In the genomic region with DNA sequence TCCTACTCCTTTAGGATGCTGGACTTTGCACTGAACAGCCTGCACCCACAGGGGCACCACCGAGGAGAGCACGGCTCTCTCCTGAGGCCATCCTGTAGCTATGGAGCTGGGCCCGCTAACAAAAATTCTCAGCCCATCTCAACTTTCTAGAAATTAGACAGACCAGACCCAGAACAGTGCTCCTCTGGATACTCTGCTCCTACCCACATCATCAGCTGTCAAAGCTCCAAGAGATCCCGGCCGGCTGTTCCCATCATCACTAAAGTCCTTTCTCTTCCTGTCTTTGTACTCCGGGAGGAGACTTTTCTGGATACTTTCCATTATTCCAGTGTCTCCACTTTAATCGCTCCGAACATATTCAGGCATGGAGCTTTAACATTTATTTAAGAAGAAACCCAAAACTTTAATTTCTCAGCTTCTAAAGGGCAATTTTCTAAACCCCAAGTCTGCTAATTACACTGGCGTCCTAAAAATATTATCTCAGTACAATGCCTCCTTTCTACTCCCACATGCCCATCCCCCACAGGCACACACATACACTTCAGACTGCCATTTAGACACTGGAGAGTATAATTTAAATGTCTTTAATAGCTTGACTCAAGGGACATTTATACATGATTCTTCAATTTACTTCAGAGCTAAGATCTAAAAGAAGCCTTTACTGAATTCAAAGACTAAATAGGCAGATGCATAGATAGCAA, we compare ENCODE assay signal across 8 mouse cellular contexts. TPM values are rescaled to one million over a fixed set of nuclear protein-coding genes. Genes with fewer than 3 reads are reported as not detected.
DNase-seq lines count a peak whose midpoint lies in the region; ATAC-seq lines count a peak whose summit lies in the region.

No protein-coding gene starts in this region.

- no peak overlapping the region for H3K27ac ChIP-seq in neural tube, embryonic 11.5 days (ENCODE audit: low read depth, low read length)
- H3K27ac ChIP-seq in neural tube, embryonic 15.5 days (replicated peaks), result no peak overlapping the region
- 0 out of 2 replicates have a peak overlapping the region, but pooled peaks have one; percentile 23 for H3K27ac ChIP-seq in hindbrain, embryonic 16.5 days (ENCODE audit: low read depth, low read length)
- H3K27ac ChIP-seq in stomach, embryonic 14.5 days (ENCODE audit: low read length), result peak overlapping the region; percentile 83

- no peak overlapping the region for H3K4me3 ChIP-seq in neural tube, embryonic 11.5 days (ENCODE audit: low read depth, low read length)
- no peak overlapping the region for H3K4me3 ChIP-seq in neural tube, embryonic 15.5 days (replicated peaks)
- H3K4me3 ChIP-seq in hindbrain, embryonic 16.5 days (ENCODE audit: low read length), result no peak overlapping the region
- no peak overlapping the region for H3K4me3 ChIP-seq in stomach, embryonic 14.5 days (ENCODE audit: low read depth, low read length)

- H3K4me1 ChIP-seq in neural tube, embryonic 11.5 days (ENCODE audit: control insufficient read depth, insufficient read depth, low read length), result peaks cover 18% of the 10 kb centered on the region
- H3K4me1 ChIP-seq in neural tube, embryonic 15.5 days, result peaks cover 27% of the 10 kb centered on the region
- H3K4me1 ChIP-seq in hindbrain, embryonic 16.5 days (ENCODE audit: control insufficient read depth, insufficient read depth, low read depth, low read length), result peaks cover 10% of the 10 kb centered on the region
- peaks cover 42% of the 10 kb centered on the region for H3K4me1 ChIP-seq in stomach, embryonic 14.5 days (ENCODE audit: control insufficient read depth, insufficient read depth, low read length)

- H3K36me3 ChIP-seq in neural tube, embryonic 11.5 days (ENCODE audit: control insufficient read depth, insufficient read depth, low read length), result no peaks in the 10 kb centered on the region
- H3K36me3 ChIP-seq in neural tube, embryonic 15.5 days, result no peaks in the 10 kb centered on the region
- no peaks in the 10 kb centered on the region for H3K36me3 ChIP-seq in hindbrain, embryonic 16.5 days (ENCODE audit: control insufficient read depth, insufficient read depth, low read length)
- H3K36me3 ChIP-seq in stomach, embryonic 14.5 days (ENCODE audit: control insufficient read depth, insufficient read depth, low read length), result no peaks in the 10 kb centered on the region

- ATAC-seq in neural tube, embryonic 11.5 days (ENCODE audit: insufficient read depth, low FRiP score, low TSS enrichment), result no peak
- ATAC-seq in neural tube, embryonic 15.5 days (ENCODE audit: low FRiP score), result no peak
- ATAC-seq in hindbrain, embryonic 16.5 days, result no peak
- 0 out of 2 replicates have a peak, but pooled peaks have one; percentile 42 for ATAC-seq in stomach, embryonic 14.5 days (ENCODE audit: insufficient number of reproducible peaks, insufficient read depth, low FRiP score, low read depth)
- ATAC-seq in erythroblast, adult 5-6 weeks (replicated peaks; ENCODE audit: low FRiP score, poor library complexity, severe bottlenecking), result no peak
- no peak for ATAC-seq in activated CD4-positive, CD25-positive, alpha-beta regulatory T cell, adult 4 months

- H3K4me2 ChIP-seq in neural tube, embryonic 11.5 days (ENCODE audit: low read depth), result no peak overlapping the region
- no peak overlapping the region for H3K4me2 ChIP-seq in neural tube, embryonic 15.5 days
- no peak overlapping the region for H3K4me2 ChIP-seq in hindbrain, embryonic 16.5 days (ENCODE audit: low read length)
- 0 out of 2 replicates have a peak overlapping the region, but pooled peaks have one; percentile 12 for H3K4me2 ChIP-seq in stomach, embryonic 14.5 days (replicated peaks; ENCODE audit: low read depth, low read length)

- no peaks in the 10 kb centered on the region for H3K27me3 ChIP-seq in neural tube, embryonic 11.5 days (ENCODE audit: control insufficient read depth, insufficient read depth, low read length)
- no peaks in the 10 kb centered on the region for H3K27me3 ChIP-seq in neural tube, embryonic 15.5 days (replicated peaks)
- no peaks in the 10 kb centered on the region for H3K27me3 ChIP-seq in hindbrain, embryonic 16.5 days (replicated peaks; ENCODE audit: control insufficient read depth, insufficient read depth, low read length)
- no peaks in the 10 kb centered on the region for H3K27me3 ChIP-seq in stomach, embryonic 14.5 days (ENCODE audit: control insufficient read depth, insufficient read depth, low read length)

- H3K9me3 ChIP-seq in neural tube, embryonic 11.5 days (ENCODE audit: control insufficient read depth, low read length), result no peaks in the 10 kb centered on the region
- no peaks in the 10 kb centered on the region for H3K9me3 ChIP-seq in neural tube, embryonic 15.5 days (replicated peaks)
- no peaks in the 10 kb centered on the region for H3K9me3 ChIP-seq in hindbrain, embryonic 16.5 days (ENCODE audit: control insufficient read depth, low read length)
- no peaks in the 10 kb centered on the region for H3K9me3 ChIP-seq in stomach, embryonic 14.5 days (ENCODE audit: control insufficient read depth, low read depth, low read length)

- 66% methylated on average over 9 of the region's 9 CpGs for WGBS in neural tube, embryonic 11.5 days
- 43% methylated on average over 9 of the region's 9 CpGs for WGBS in neural tube, embryonic 15.5 days
- WGBS in hindbrain, embryonic 16.5 days, result 46% methylated on average over 9 of the region's 9 CpGs
- WGBS in stomach, embryonic 14.5 days, result 36% methylated on average over 9 of the region's 9 CpGs

- intact Hi-C loops in gastrocnemius, postnatal 14 days (cut with DNase I; ENCODE audit: low total_unique reads), result no loop called here

- H3K9ac ChIP-seq in neural tube, embryonic 11.5 days (ENCODE audit: low read length), result no peak overlapping the region
- no peak overlapping the region for H3K9ac ChIP-seq in neural tube, embryonic 15.5 days (replicated peaks)
- no peak overlapping the region for H3K9ac ChIP-seq in hindbrain, embryonic 16.5 days (ENCODE audit: low read depth, low read length)
- H3K9ac ChIP-seq in stomach, embryonic 14.5 days (replicated peaks; ENCODE audit: low read depth, low read length), result no peak overlapping the region

- peak; percentile 19 for DNase-seq in neural tube, embryonic 11.5 days (ENCODE audit: low spot score)
- peak; percentile 40 for DNase-seq in gastrocnemius, postnatal 14 days
- no peak for DNase-seq in spleen, postnatal 36 days (ENCODE audit: low spot score in 2 of 2)

RNA-seq across cellular contexts. Expression of a gene that starts 2.6 kb away (rescaled TPM):
- 1.7 and 2.4 TPM in 2 replicates for polyA plus RNA-seq in neural tube, embryonic 11.5 days (2014; fragmentation: Nextera tagmentation; extraction: Ambion mirVana)
- polyA plus RNA-seq in neural tube, embryonic 15.5 days (2015; fragmentation: Nextera tagmentation; extraction: Ambion mirVana), result 2.3 and 3.2 TPM in 2 replicates
- 1 to 10 TPM; 2.2 to 2.5 TPM for total RNA-seq in gastrocnemius, postnatal 14 days (2021)
- polyA plus RNA-seq in hindbrain, embryonic 16.5 days (2015; fragmentation: Nextera tagmentation; extraction: Ambion mirVana), result 2.1 and 4.3 TPM in 2 replicates
- polyA plus RNA-seq in stomach, embryonic 14.5 days (2014; fragmentation: Nextera tagmentation; extraction: Ambion mirVana), result 4.8 and 5.0 TPM in 2 replicates
- not detected in 2 replicates for total RNA-seq in erythroblast, adult 5-6 weeks (2015; ENCODE audit: low replicate concordance)
- total RNA-seq in erythroblast, adult 5-6 weeks (2017; ENCODE audit: low replicate concordance), result 0.26 TPM in 1 of 2 replicates, not detected in the other
- polyA plus RNA-seq in activated CD4-positive, CD25-positive, alpha-beta regulatory T cell, adult 4 months (2017; shearing (Covaris generic)), result 10 to 100 TPM in 1 of 2 experiments, 1 to 10 TPM in 1; 4.4 to 12.2 TPM

RNA-seq across cellular contexts. Expression of a gene that starts 21.0 kb away (rescaled TPM):
- 81.0 and 84.5 TPM in 2 replicates for polyA plus RNA-seq in neural tube, embryonic 11.5 days (2014; fragmentation: Nextera tagmentation; extraction: Ambion mirVana)
- 71.0 and 80.1 TPM in 2 replicates for polyA plus RNA-seq in neural tube, embryonic 15.5 days (2015; fragmentation: Nextera tagmentation; extraction: Ambion mirVana)
- total RNA-seq in gastrocnemius, postnatal 14 days (2021), result 10 to 100 TPM; 51.9 to 55.6 TPM
- 78.7 and 83.9 TPM in 2 replicates for polyA plus RNA-seq in hindbrain, embryonic 16.5 days (2015; fragmentation: Nextera tagmentation; extraction: Ambion mirVana)
- polyA plus RNA-seq in stomach, embryonic 14.5 days (2014; fragmentation: Nextera tagmentation; extraction: Ambion mirVana), result 77.4 and 79.3 TPM in 2 replicates
- 12.5 and 15.7 TPM in 2 replicates for total RNA-seq in erythroblast, adult 5-6 weeks (2015; ENCODE audit: low replicate concordance)
- total RNA-seq in erythroblast, adult 5-6 weeks (2017; ENCODE audit: low replicate concordance), result 9.9 and 18.9 TPM in 2 replicates
- polyA plus RNA-seq in activated CD4-positive, CD25-positive, alpha-beta regulatory T cell, adult 4 months (2017; shearing (Covaris generic)), result 10 to 100 TPM; 22.9 to 26.6 TPM

RNA-seq across cellular contexts. Expression of a gene that starts 49.0 kb away (rescaled TPM):
- 218 and 240 TPM in 2 replicates for polyA plus RNA-seq in neural tube, embryonic 11.5 days (2014; fragmentation: Nextera tagmentation; extraction: Ambion mirVana)
- 65.7 and 96.3 TPM in 2 replicates for polyA plus RNA-seq in neural tube, embryonic 15.5 days (2015; fragmentation: Nextera tagmentation; extraction: Ambion mirVana)
- 10 to 100 TPM; 12.3 to 17.6 TPM for total RNA-seq in gastrocnemius, postnatal 14 days (2021)
- polyA plus RNA-seq in hindbrain, embryonic 16.5 days (2015; fragmentation: Nextera tagmentation; extraction: Ambion mirVana), result 68.3 and 68.7 TPM in 2 replicates
- polyA plus RNA-seq in stomach, embryonic 14.5 days (2014; fragmentation: Nextera tagmentation; extraction: Ambion mirVana), result 219 and 235 TPM in 2 replicates
- 49.3 and 88.6 TPM in 2 replicates for total RNA-seq in erythroblast, adult 5-6 weeks (2015; ENCODE audit: low replicate concordance)
- total RNA-seq in erythroblast, adult 5-6 weeks (2017; ENCODE audit: low replicate concordance), result 63.4 and 92.1 TPM in 2 replicates
- polyA plus RNA-seq in activated CD4-positive, CD25-positive, alpha-beta regulatory T cell, adult 4 months (2017; shearing (Covaris generic)), result 10 to 100 TPM; 74.5 to 93.6 TPM

RNA-seq across cellular contexts. Expression of a gene that starts 53.3 kb away (rescaled TPM):
- 28.4 and 31.7 TPM in 2 replicates for polyA plus RNA-seq in neural tube, embryonic 11.5 days (2014; fragmentation: Nextera tagmentation; extraction: Ambion mirVana)
- 34.9 and 37.1 TPM in 2 replicates for polyA plus RNA-seq in neural tube, embryonic 15.5 days (2015; fragmentation: Nextera tagmentation; extraction: Ambion mirVana)
- total RNA-seq in gastrocnemius, postnatal 14 days (2021), result 10 to 100 TPM; 15.6 to 16.4 TPM
- polyA plus RNA-seq in hindbrain, embryonic 16.5 days (2015; fragmentation: Nextera tagmentation; extraction: Ambion mirVana), result 32.2 and 40.1 TPM in 2 replicates
- polyA plus RNA-seq in stomach, embryonic 14.5 days (2014; fragmentation: Nextera tagmentation; extraction: Ambion mirVana), result 27.9 and 28.0 TPM in 2 replicates
- 4.0 and 5.9 TPM in 2 replicates for total RNA-seq in erythroblast, adult 5-6 weeks (2015; ENCODE audit: low replicate concordance)
- total RNA-seq in erythroblast, adult 5-6 weeks (2017; ENCODE audit: low replicate concordance), result 5.5 and 17.8 TPM in 2 replicates
- 10 to 100 TPM; 52.3 to 56.8 TPM for polyA plus RNA-seq in activated CD4-positive, CD25-positive, alpha-beta regulatory T cell, adult 4 months (2017; shearing (Covaris generic))

RNA-seq across cellular contexts. Expression of a gene that starts 59.2 kb away (rescaled TPM):
- polyA plus RNA-seq in neural tube, embryonic 11.5 days (2014; fragmentation: Nextera tagmentation; extraction: Ambion mirVana), result 1,092 and 1,168 TPM in 2 replicates
- polyA plus RNA-seq in neural tube, embryonic 15.5 days (2015; fragmentation: Nextera tagmentation; extraction: Ambion mirVana), result 564 and 746 TPM in 2 replicates
- total RNA-seq in gastrocnemius, postnatal 14 days (2021), result 100 to 1,000 TPM; 594 to 710 TPM
- polyA plus RNA-seq in hindbrain, embryonic 16.5 days (2015; fragmentation: Nextera tagmentation; extraction: Ambion mirVana), result 580 and 585 TPM in 2 replicates
- polyA plus RNA-seq in stomach, embryonic 14.5 days (2014; fragmentation: Nextera tagmentation; extraction: Ambion mirVana), result 1,335 and 1,376 TPM in 2 replicates
- 751 and 812 TPM in 2 replicates for total RNA-seq in erythroblast, adult 5-6 weeks (2015; ENCODE audit: low replicate concordance)
- 573 and 578 TPM in 2 replicates for total RNA-seq in erythroblast, adult 5-6 weeks (2017; ENCODE audit: low replicate concordance)
- polyA plus RNA-seq in activated CD4-positive, CD25-positive, alpha-beta regulatory T cell, adult 4 months (2017; shearing (Covaris generic)), result 1,000 to 10,000 TPM; 3,242 to 3,314 TPM

Comparison
In these comparisons a context has a peak if more than half of its experiments do, and no peak if none do; other contexts are left out.
1. DNase-seq: peak in neural tube, embryonic 11.5 days (single experiment) and gastrocnemius, postnatal 14 days (single experiment); none in spleen, postnatal 36 days (0 of 2).
2. H3K27ac ChIP-seq: peak in hindbrain, embryonic 16.5 days (single experiment) and stomach, embryonic 14.5 days (single experiment); none in neural tube, embryonic 11.5 days (single experiment) and neural tube, embryonic 15.5 days (single experiment).